In the genomic region with DNA sequence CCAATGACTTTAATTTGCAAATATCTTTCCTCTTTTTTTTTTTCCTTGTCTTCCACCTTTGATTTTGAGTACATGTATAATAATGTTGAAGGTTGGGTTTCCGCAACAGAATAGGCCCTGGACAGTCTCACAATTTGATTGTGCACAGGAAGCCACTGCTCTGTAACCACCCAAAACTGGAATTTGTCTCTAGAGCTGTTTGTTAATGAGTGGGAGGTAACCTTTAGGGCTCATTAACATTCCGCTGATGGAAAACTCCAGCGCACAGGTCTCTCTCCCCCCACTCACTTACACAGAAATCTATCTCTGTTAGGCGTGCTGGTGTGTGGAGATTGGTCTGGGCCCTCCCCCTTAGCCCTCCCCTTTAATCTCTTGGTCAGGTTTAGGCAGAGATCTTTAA, we compare ENCODE assay signal across 13 mouse cellular contexts.
DNase-seq lines count a peak whose midpoint lies in the region; ATAC-seq lines count a peak whose summit lies in the region.
"Had no signal": no experiment of that assay in that cellular context is flagged by ENCODE, and none has a peak within 500 bp of the region (broad histone marks: within the 10 kb centered on the region; RNA-seq: fewer than 3 reads in every experiment).

No protein-coding gene starts in this region.

- H3K27ac ChIP-seq in hindbrain, embryonic 12.5 days = peak overlapping the region; percentile 80
- no peak overlapping the region for H3K27ac ChIP-seq in hindbrain, embryonic 11.5 days (ENCODE audit: low read depth, low read length)
- peak overlapping the region; percentile 92 for H3K27ac ChIP-seq in hindbrain, embryonic 13.5 days
- H3K27ac ChIP-seq in midbrain, embryonic 15.5 days = peak overlapping the region; percentile 83
- H3K27ac ChIP-seq in embryonic facial prominence, embryonic 10.5 days (replicated peaks) = no peak overlapping the region
- H3K27ac ChIP-seq: embryonic facial prominence, embryonic 12.5 days had no signal

- H3K27me3 ChIP-seq in hindbrain, embryonic 12.5 days = no peaks in the 10 kb centered on the region
- no peaks in the 10 kb centered on the region for H3K27me3 ChIP-seq in hindbrain, embryonic 11.5 days (ENCODE audit: control insufficient read depth, insufficient read depth, low read length)
- no peaks in the 10 kb centered on the region for H3K27me3 ChIP-seq in hindbrain, embryonic 13.5 days
- no peaks in the 10 kb centered on the region for H3K27me3 ChIP-seq in midbrain, embryonic 15.5 days (replicated peaks)
- no peaks in the 10 kb centered on the region for H3K27me3 ChIP-seq in embryonic facial prominence, embryonic 10.5 days (replicated peaks; ENCODE audit: low read depth, poor library complexity, severe bottlenecking)
- H3K27me3 ChIP-seq: embryonic facial prominence, embryonic 12.5 days had no signal

- H3K9ac ChIP-seq in hindbrain, embryonic 12.5 days = no peak overlapping the region
- no peak overlapping the region for H3K9ac ChIP-seq in hindbrain, embryonic 11.5 days (ENCODE audit: low read depth, low read length)
- H3K9ac ChIP-seq in hindbrain, embryonic 13.5 days = no peak overlapping the region
- H3K9ac ChIP-seq in midbrain, embryonic 15.5 days = no peak overlapping the region
- H3K9ac ChIP-seq: embryonic facial prominence, embryonic 12.5 days had no signal

- DNase-seq in hindbrain, embryonic 11.5 days (ENCODE audit: low spot score) = no peak
- peak; percentile 61 for DNase-seq in R1 (ENCODE audit: low read depth, low spot score)
- no peak for DNase-seq in left cerebral cortex, adult 8-10 months (ENCODE audit: low spot score in 2 of 2)
- DNase-seq in testis, postnatal 14 days (ENCODE audit: low spot score) = no peak
- no peak for DNase-seq in embryonic facial prominence, embryonic 10.5 days (ENCODE audit: low spot score)
- DNase-seq: spleen, adult 18-20 months; thymus, postnatal 25 days had no signal

- 64% methylated on average over 4 of the region's 4 CpGs for WGBS in hindbrain, embryonic 12.5 days
- 65% methylated on average over 4 of the region's 4 CpGs for WGBS in hindbrain, embryonic 11.5 days
- 51% methylated on average over 4 of the region's 4 CpGs for WGBS in hindbrain, embryonic 13.5 days
- 50% methylated on average over 4 of the region's 4 CpGs for WGBS in midbrain, embryonic 15.5 days
- 67% methylated on average over 4 of the region's 4 CpGs for WGBS in embryonic facial prominence, embryonic 10.5 days

- no peak overlapping the region for H3K4me2 ChIP-seq in hindbrain, embryonic 12.5 days (replicated peaks)
- no peak overlapping the region for H3K4me2 ChIP-seq in hindbrain, embryonic 11.5 days (replicated peaks; ENCODE audit: low read depth, low read length)
- peak overlapping the region; percentile 42; the same call in 1 of the 2 replicates for H3K4me2 ChIP-seq in hindbrain, embryonic 13.5 days
- no peak overlapping the region for H3K4me2 ChIP-seq in midbrain, embryonic 15.5 days
- H3K4me2 ChIP-seq: embryonic facial prominence, embryonic 12.5 days; liver, embryonic 11.5 days had no signal

- peak; percentile 27; the same call in 1 of the 2 replicates for ATAC-seq in hindbrain, embryonic 12.5 days (ENCODE audit: low FRiP score)
- no peak for ATAC-seq in hindbrain, embryonic 11.5 days (ENCODE audit: low FRiP score)
- no peak for ATAC-seq in hindbrain, embryonic 13.5 days (ENCODE audit: low FRiP score)
- no peak for ATAC-seq in midbrain, embryonic 15.5 days (replicated peaks)
- ATAC-seq: Patski had no signal

- H3K4me3 ChIP-seq in hindbrain, embryonic 12.5 days = no peak overlapping the region
- no peak overlapping the region for H3K4me3 ChIP-seq in hindbrain, embryonic 11.5 days (ENCODE audit: low read depth, low read length)
- H3K4me3 ChIP-seq in hindbrain, embryonic 13.5 days = no peak overlapping the region
- no peak overlapping the region for H3K4me3 ChIP-seq in midbrain, embryonic 15.5 days
- H3K4me3 ChIP-seq in embryonic facial prominence, embryonic 10.5 days = no peak overlapping the region
- H3K4me3 ChIP-seq: embryonic facial prominence, embryonic 12.5 days had no signal

- H3K36me3 ChIP-seq in hindbrain, embryonic 12.5 days = no peaks in the 10 kb centered on the region
- no peaks in the 10 kb centered on the region for H3K36me3 ChIP-seq in hindbrain, embryonic 11.5 days (ENCODE audit: control insufficient read depth, insufficient read depth, low read length)
- no peaks in the 10 kb centered on the region for H3K36me3 ChIP-seq in hindbrain, embryonic 13.5 days
- no peaks in the 10 kb centered on the region for H3K36me3 ChIP-seq in midbrain, embryonic 15.5 days (replicated peaks)
- H3K36me3 ChIP-seq in embryonic facial prominence, embryonic 10.5 days (replicated peaks) = no peaks in the 10 kb centered on the region
- H3K36me3 ChIP-seq: embryonic facial prominence, embryonic 12.5 days had no signal

- peaks cover 39% of the 10 kb centered on the region for H3K4me1 ChIP-seq in hindbrain, embryonic 12.5 days
- 0 out of 2 replicates have a peak, but pooled peaks cover 2% of the 10 kb centered on the region for H3K4me1 ChIP-seq in hindbrain, embryonic 11.5 days (replicated peaks; ENCODE audit: control insufficient read depth, insufficient read depth, low read length)
- H3K4me1 ChIP-seq in hindbrain, embryonic 13.5 days (replicated peaks) = peaks cover 44% of the 10 kb centered on the region
- peaks cover 37% of the 10 kb centered on the region for H3K4me1 ChIP-seq in midbrain, embryonic 15.5 days
- H3K4me1 ChIP-seq in embryonic facial prominence, embryonic 10.5 days = peaks cover 27% of the 10 kb centered on the region

- no peaks in the 10 kb centered on the region for H3K9me3 ChIP-seq in hindbrain, embryonic 12.5 days (replicated peaks)
- no peaks in the 10 kb centered on the region for H3K9me3 ChIP-seq in hindbrain, embryonic 11.5 days (ENCODE audit: control insufficient read depth, low read length)
- no peaks in the 10 kb centered on the region for H3K9me3 ChIP-seq in hindbrain, embryonic 13.5 days
- no peaks in the 10 kb centered on the region for H3K9me3 ChIP-seq in midbrain, embryonic 15.5 days
- no peaks in the 10 kb centered on the region for H3K9me3 ChIP-seq in embryonic facial prominence, embryonic 10.5 days
- H3K9me3 ChIP-seq: embryonic facial prominence, embryonic 12.5 days had no signal

Comparison
In these comparisons a context has a peak if more than half of its experiments do, and no peak if none do; other contexts are left out.
1. H3K27ac ChIP-seq: peak in hindbrain, embryonic 12.5 days (single experiment), hindbrain, embryonic 13.5 days (single experiment) and midbrain, embryonic 15.5 days (single experiment); none in hindbrain, embryonic 11.5 days (single experiment) and embryonic facial prominence, embryonic 10.5 days (single experiment).